Mouse (Mus musculus) urinary bladder, adult 18-20 months (tissue): ENCODE measurements around the gene Nfatc2.
A peak's percentile ranks its signal among the peaks of the same experiment; 100 is the strongest.

Source experiments
- DNase-seq, 2 experiments: peaks; one replicate each; pipeline ENCODE4 v3.0.0; 2022; ENCODE audit warnings: low spot score in 2 of 2, mixed read lengths in 2 of 2

Nfatc2 gene

DNA sequence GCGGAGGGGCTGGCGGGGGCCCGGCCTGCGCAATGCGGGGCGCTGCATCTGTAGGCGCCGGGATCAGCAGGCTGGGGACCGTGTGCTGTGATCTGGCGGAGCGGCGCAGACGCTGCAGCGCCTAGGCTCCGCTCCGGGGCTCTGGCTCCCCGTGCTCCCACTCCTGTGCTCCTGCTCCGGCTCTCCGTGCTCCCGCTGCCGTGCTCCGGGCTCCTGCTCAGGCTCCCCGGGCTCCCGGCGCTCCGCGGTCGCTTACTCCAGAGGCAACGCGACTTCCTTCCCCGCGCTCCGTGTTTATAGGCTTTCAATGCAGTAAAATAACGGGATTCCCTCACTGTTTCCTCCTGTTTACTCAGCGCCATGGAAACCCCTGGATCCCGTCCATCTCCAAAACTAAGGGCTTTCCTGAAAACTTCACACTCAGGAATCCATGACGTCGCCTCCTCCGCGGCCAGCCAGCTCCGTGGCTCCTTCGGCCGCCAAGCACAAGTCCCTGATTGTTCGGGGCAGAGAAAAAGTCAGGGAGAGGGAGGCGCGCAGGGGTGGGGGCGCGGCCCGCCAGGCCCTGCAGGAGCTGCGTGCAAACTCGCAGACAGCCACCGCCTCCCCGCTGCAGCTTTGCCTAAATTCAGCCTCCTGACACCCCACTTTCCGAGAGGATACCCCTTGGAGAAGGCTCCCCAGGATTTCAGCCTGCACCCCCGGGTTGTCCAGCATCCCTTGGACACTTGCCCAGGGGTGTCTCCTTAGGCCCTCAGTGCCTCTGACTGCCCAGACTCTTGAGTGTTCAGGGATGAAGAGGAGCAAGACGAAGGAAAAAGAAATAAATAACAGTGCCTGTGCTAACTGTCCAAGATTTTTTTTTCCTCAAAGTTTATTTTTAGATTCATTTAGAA lies at the start of gene Nfatc2:
Gene Nfatc2 (minus strand): TSS at position 167 of the 896 bp plus-strand sequence.
- peak; percentile 36 to 84 for DNase-seq

- DNase-seq, result no peak
These were observed 46.7 kb upstream of the Nfatc2 start for GRCm38 (mm10) chr2:168648171-168648570.

- no peak for DNase-seq
These were observed 43.4 kb upstream of the Nfatc2 start for GRCm38 (mm10) chr2:168644855-168645254.

DNA sequence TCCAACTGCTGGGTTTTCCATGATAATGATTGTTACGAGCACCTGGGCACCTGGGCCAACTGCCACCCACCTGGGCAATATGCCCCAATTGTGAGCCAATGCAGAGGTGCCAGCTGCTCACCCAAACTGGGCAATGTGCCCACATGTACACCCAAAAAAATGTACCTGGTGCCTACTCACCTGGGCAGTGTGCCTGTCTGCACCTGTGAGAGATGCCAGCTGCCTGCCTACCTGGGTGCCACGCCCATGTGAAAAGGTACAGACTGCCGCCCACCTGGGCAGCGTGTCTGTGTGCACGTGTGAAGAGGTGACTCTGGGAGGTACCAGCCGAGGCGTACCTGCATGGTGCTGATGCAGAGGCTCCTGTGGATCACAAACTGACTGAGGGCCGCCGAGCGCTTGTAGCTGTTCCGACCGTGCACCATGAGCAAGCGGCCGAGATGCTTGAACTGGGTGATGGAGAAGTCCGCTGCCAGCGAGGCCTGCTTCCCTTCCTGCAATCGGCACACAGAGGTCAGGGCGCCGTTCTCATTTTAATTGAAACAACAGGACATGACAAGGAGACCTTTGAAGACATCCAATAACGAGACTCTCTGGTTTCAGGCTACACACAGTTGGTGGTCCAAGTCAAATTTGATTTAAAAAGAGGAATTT lies 42.2 kb upstream of the Nfatc2 start:
- no peak for DNase-seq

DNA sequence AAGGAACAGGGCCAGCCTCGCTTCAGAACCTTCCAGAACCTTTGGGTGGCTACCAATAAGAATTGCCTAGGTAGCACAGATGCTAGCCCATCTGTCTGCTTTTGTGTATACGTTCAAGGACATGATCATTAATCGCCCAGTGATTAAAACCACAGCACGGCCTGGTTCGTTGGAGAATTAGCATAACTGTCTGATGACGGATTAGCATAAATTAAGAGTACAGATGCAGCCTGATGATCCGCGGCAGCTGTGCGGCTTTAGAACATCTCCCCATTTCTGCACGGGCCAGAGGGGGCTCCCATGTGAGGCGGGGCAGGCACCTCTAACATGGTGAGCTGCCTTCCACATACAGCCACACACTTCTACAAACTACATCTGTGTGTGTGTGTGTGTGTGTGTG lies 40.7 kb upstream of the Nfatc2 start:
- no peak for DNase-seq

- DNase-seq, result no peak
These were observed 39.0 kb upstream of the Nfatc2 start for GRCm38 (mm10) chr2:168640460-168640859.

- DNase-seq, result no peak
These were observed 33.4 kb upstream of the Nfatc2 start for GRCm38 (mm10) chr2:168634881-168635280.

GRCm38 (mm10) chr2:168633301-168633816 lies 31.9 kb upstream of the Nfatc2 start:
- DNase-seq, result no peak

DNA sequence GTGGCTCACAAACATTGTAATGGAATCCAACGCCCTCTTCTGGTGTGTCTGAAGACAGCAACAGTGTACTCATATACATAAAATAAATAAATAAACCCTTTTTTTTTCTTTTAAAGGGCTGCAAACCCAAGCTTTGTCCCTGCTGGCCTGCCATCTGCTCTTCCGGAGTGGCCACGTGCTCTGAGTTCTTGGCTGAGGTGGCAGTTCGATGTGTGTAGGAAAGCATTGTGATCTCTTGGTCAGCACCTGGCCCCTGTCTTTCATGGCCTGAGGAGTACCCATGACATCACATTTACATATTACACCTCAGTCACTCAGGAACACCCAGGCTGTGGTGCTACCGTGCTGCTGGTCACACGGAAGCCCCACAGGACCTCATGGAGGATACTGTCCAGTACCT lies 31.1 kb upstream of the Nfatc2 start:
- no peak for DNase-seq

GRCm38 (mm10) chr2:168628787-168629186 lies 27.3 kb upstream of the Nfatc2 start:
- peak; percentile 59 to 74 for DNase-seq

- no peak for DNase-seq
These were observed 26.6 kb upstream of the Nfatc2 start for GRCm38 (mm10) chr2:168627829-168628770.

DNA sequence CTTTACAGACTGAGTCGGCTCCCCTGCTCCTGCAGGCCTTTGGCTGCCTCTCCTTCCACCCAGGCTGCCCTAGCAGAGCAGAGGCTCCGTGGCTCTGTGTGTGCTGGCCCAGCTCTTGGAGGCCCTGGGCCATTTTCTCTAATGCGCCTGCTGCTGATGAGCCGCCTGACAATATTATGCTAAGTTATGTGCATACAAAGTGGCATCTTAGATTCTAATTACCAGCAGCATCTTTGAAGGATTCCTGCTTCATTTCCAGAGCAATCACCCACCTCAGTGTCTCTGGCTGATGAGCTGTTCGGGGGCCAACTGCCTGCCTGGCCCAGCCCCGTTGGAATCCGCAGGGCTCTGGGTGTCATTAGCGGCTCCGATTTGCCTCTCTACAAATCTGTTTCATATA lies 24.9 kb upstream of the Nfatc2 start:
- no peak for DNase-seq

GRCm38 (mm10) chr2:168625091-168625490 lies 23.6 kb upstream of the Nfatc2 start:
- no peak for DNase-seq

DNA sequence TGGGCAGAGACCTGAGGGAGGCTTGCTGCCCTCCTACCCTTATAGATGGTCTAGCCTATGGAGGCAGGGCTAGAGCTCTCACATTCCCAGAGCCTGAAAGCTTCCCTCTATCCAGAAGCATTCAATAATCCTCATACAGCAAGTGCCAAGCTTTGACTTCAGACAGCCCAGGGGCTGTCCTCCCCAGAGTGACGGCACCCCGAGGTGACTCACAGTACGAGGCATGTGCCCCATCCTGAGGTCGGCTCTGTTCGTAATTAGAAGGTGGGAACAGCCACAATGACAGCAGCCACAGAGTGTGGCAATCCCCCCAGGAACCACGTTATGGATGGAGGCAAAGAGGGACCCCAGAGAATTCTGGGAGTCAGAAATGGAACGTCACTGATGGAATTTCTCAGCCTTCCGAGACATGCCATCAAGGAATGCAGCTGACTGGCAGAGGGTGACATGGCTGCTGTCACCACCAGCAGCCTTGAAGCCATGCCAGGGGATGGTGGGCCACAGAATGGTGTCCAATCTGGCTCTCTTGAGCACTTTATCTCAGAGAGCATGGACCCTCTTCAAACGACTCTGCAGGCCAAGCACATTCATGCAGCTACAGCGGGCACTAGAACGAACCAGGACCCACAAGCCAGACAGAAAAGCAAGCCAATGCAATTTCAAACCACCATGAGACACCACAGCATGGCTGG lies 19.8 kb upstream of the Nfatc2 start:
- DNase-seq, result no peak

GRCm38 (mm10) chr2:168618205-168618717 lies 16.8 kb upstream of the Nfatc2 start:
- DNase-seq, result no peak

GRCm38 (mm10) chr2:168615160-168615559 lies 13.7 kb upstream of the Nfatc2 start:
- DNase-seq, result no peak

DNA sequence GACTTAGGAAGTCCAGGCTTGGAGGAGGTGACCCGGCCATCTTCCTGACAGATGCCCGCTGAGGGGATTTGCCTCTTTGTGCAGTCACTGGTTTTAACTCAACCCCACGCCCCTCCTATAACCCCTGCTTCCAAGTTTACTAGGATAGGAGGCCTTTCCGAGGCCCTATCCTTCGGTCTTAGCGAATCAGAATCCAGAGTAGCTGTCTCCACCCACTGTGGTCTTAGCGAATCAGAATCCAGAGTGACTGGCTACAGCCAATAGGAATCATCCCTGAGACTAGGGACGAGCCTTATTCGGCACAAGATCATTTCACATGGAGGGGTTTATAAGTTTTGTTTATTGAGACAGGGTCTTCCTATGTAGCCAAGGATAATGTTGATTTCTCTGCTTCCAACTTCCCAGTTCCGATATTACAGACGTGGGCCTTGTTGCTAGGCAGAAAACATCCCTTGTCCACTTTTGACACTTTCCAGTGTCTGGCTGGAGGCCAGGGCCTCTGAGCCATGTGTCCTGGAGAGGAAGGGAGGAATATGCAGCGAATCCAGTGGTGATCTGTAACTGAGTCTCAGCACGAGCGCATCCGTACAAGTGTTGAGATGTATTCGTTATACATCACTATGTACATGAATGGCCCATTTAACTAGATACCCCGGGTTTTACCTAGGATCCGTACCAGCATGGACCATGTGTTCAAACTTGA lies 12.9 kb upstream of the Nfatc2 start:
- no peak for DNase-seq

DNA sequence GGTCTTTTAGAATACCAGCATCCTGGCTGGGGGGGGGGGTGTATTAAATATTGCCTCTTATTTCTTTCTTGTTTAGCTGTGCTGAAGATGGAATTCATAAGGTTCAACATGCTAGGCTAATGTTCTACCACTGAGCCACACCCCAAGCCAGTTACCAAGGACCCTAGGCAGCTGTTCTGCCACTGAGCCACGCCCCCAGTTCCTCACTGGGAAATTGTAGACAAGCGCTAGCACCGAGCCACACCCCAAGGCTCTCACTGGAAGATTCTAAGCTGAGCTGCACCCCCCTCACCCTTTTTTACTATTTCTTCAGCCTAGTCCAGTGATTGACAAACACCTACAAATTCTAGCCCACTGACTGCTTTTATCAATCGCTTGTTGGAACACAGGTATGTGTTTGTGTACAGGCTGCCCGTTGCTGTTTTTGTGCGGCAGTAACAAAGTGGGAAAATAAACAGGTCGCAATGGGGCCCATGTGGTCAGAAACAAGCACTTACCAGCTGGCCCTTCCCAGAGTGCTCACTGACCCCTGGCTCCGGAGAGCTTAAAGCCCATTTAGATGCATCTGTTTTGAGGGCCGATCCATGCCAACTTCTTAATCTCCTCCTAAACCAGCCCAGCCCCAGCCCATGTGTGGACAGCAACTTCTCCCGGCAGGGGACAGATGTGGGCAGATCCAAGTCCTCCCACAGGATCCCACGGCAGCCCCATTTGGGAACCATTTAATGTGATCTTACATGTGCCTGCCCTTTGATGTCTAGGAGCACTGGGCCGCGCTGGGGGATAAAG lies 11.8 kb upstream of the Nfatc2 start:
- DNase-seq, result no peak

- no peak for DNase-seq
These were observed 9.5 kb upstream of the Nfatc2 start for GRCm38 (mm10) chr2:168610941-168611340.
